Mouse (Mus musculus) limb, embryonic 10.5 days (tissue): ENCODE data around the gene Cypt4. TPM values are rescaled to one million over a fixed set of nuclear protein-coding genes. Genes with fewer than 3 reads are reported as not detected.
"Not testable (repeated sequence)": the region's sequence is repeated elsewhere in the genome, so short reads cannot be mapped to it uniquely, and the experiment has no call there.

Source experiments
- DNase-seq: peaks from one replicate; pipeline ENCODE4 v3.0.0-alpha.2; 2017; ENCODE audit warnings: low spot score
- H3K27ac ChIP-seq: fragments of 300-500 bp; sonication (generic); 2 replicates; pipeline ENCODE4 v1.5.1; 2016; ENCODE audit warnings: mild to moderate bottlenecking
- H3K27me3 ChIP-seq: fragments of 300-500 bp; sonication (generic); 2 replicates; pipeline ENCODE4 v1.6.1; 2016; ENCODE audit warnings: low read depth, mild to moderate bottlenecking; ENCODE audit not compliant: poor library complexity, severe bottlenecking
- H3K36me3 ChIP-seq: fragments of 300-500 bp; sonication (generic); 2 replicates; pipeline ENCODE4 v1.6.1; 2016; ENCODE audit warnings: mild to moderate bottlenecking, moderate library complexity
- H3K4me1 ChIP-seq: fragments of 300-500 bp; sonication (generic); 2 replicates; pipeline ENCODE4 v1.6.1; 2016
- H3K4me3 ChIP-seq: fragments of 300-500 bp; sonication (generic); 2 replicates; pipeline ENCODE4 v1.5.1; 2016; ENCODE audit warnings: mild to moderate bottlenecking, moderate library complexity
- H3K9me3 ChIP-seq: fragments of 300-500 bp; sonication (generic); replicated peaks from 2 replicates; pipeline ENCODE4 v1.6.1; 2016; ENCODE audit warnings: mild to moderate bottlenecking
- WGBS: fragments of 180-500 bp; shearing (Covaris S2); methylation state at CpG from one replicate; pipeline ENCODE4 v1.1.7; 2016; 5-methylcytosine and 5-hydroxymethylcytosine counted together
- polyA plus RNA-seq: library from polyadenylated mRNA; unstranded; fragments of >200 nt; fragmentation: Nextera tagmentation; extraction: Ambion mirVana; gene quantifications from 2 replicates; pipeline ENCODE4 v1.2.1, GENCODE M21; 2016

Cypt4 gene
- polyA plus RNA-seq: not detected in 2 replicates

DNA sequence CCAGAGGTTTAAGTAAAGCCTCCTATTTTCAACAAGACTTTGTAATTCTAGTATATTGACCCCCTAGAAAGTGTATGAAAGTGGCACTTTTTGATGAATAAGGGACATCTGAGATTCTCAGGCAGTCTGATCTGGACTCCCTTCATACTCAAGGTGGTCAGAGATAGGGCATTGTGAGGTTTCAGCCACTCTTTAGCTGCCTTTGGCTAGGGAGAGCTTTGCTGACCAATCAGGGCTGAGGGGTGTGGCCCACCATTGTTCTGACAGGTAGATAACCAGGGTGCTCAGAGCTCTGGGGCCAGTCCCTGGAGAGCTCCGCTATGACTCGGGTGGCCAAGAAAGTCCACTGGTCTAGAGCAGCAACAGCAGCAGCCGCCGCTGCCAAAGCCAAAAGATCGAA is at the start of gene Cypt4:
Cypt4 (plus strand) TSS at position 301 of the 400 bp plus-strand sequence.
- Histone ChIP-seq H3K4me1 (no peaks in the 10 kb centered on the region), H3K27me3 (no peaks in the 10 kb centered on the region), H3K4me3 (no peak within 1 kb of the TSS), H3K36me3 (no peaks in the 10 kb centered on the region), H3K9me3 (no peaks in the 10 kb centered on the region), H3K27ac (no peak within 1 kb of the TSS)
- DNase-seq: no peak
- WGBS: 92% methylated on average over 5 of the region's 5 CpGs

GRCm38 (mm10) chr9:24637341-24637740 is 12.3 kb downstream of the Cypt4 start:
- 92% methylated on average over 2 of the region's 2 CpGs for WGBS
- not testable (repeated sequence) for H3K27ac ChIP-seq, H3K36me3 ChIP-seq, DNase-seq, H3K27me3 ChIP-seq, H3K9me3 ChIP-seq, H3K4me3 ChIP-seq, H3K4me1 ChIP-seq

Other genes with a start within 250 kb of the Cypt4 start
- 8.6 and 9.7 TPM in 2 replicates for gene Dpy19l1, start 122.1 kb upstream of the Cypt4 start, polyA plus RNA-seq
- 0.05 and 0.13 TPM in 2 replicates for gene Dpy19l2, start 71.1 kb downstream of the Cypt4 start, polyA plus RNA-seq
- gene Tbx20, start 149.1 kb downstream of the Cypt4 start, polyA plus RNA-seq: 0.24 and 0.39 TPM in 2 replicates